Mouse (Mus musculus): ENCODE data around the gene Fdps. TPM values are rescaled to one million over a fixed set of nuclear protein-coding genes. Genes with fewer than 3 reads are reported as not detected.

Fdps gene
- polyA plus RNA-seq, 1 experiment from 2014 or later = 326 TPM

DNA sequence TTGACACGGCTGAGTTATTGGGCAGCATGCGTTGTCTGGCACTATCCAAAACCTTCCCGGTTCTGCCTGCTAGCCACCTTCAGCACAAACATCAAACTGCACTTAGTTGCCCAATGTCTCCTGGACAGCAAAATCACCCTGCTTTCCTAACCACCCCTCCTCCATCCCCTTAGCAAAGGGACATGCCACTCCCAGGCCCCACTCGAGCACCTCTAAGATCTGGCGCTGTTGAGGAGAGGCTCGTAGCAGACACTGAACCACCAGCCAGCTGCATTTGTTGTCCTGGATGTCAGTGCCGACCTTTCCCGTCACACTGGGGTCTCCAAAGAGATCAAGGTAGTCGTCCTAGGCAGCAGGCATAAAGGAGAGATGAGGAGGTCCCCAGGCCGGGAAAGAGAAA, 7.7 kb downstream of the Fdps start:
- WGBS = 84% methylated on average over 10 of the region's 10 CpGs
- Histone ChIP-seq H3K9me3 (ENCODE audit: control insufficient read depth, low read length) (no peaks in the 10 kb centered on the region), H3K9ac (ENCODE audit: low read length) (no peak overlapping the region), H3K27ac (replicated peaks; ENCODE audit: low read depth, low read length) (no peak overlapping the region), H3K27me3 (ENCODE audit: control insufficient read depth, insufficient read depth, low read length) (peaks cover 16% of the 10 kb centered on the region), H3K36me3 (ENCODE audit: control insufficient read depth, insufficient read depth, low read length) (peaks cover 6% of the 10 kb centered on the region; the same call in 1 of the 2 replicates), H3K4me2 (ENCODE audit: low read depth, severe bottlenecking) (no peak overlapping the region), H3K4me3 (ENCODE audit: low read depth, low read length) (no peak overlapping the region), H3K4me1 (ENCODE audit: control insufficient read depth, insufficient read depth, low read length) (peaks cover 18% of the 10 kb centered on the region)
- no peak for ATAC-seq (ENCODE audit: insufficient number of reproducible peaks, low FRiP score, low TSS enrichment, low read depth)
- DNase-seq (ENCODE audit: low spot score) = no peak

DNA sequence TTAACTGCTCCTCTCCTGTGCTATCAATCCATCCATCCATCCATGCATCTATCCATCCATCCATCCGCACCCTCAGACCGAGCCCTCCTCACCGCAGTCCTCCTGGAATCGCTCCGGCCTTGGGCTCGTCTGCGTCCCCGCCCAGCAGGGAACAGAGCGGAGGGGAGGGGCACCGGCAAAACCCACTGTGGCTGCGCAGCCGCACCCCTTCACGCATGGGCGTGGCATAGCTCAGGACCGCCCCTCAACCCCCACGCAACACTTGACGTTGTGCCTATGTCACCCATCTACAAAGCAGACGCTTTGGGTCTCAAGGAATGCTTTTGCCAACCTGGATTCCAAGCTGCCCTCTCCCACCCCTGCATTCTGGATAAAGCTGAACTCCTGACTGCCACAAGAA, 8.6 kb downstream of the Fdps start, which contains the start of gene Rusc1:
Gene Rusc1 (minus strand): TSS at position 137 of the 400 bp plus-strand sequence.
- H3K27ac ChIP-seq (replicated peaks; ENCODE audit: low read depth, low read length) = no peak within 1 kb of the TSS

DNA sequence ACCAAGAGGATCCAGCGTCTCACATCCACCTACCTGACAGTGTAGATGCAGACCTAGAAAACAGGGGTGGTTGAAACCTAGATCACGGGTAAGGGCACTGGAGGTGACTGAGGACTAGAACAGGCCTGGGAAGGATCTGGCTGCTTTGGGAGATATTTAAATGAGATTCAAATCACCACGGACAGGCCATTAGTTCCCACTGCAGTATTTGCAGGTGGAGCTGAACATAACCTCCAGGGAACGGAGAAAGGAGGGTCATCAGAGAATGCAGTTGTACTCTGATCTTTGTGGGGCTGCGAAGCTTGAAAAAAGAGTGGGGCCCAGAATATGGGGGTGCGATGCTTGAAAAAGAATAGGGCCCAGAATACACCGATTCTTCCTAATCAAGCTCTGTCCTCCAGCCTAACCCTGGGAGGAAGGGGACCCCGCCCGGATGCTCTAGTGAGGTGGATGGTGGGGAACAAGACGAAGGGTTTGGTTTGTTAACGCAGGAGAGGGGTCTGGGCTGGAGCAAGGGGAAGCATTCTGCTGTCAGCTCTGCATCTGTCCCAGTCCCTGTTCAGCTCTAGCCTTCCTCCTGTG, 9.2 kb downstream of the Fdps start:
- H3K27me3 ChIP-seq (ENCODE audit: control insufficient read depth, insufficient read depth, low read length) = peaks cover 18% of the 10 kb centered on the region
- peak overlapping the region; percentile 19 for H3K4me3 ChIP-seq (ENCODE audit: low read depth, low read length)
- no peaks in the 10 kb centered on the region; the same call in 1 of the 2 replicates for H3K36me3 ChIP-seq (ENCODE audit: control insufficient read depth, insufficient read depth, low read length)
- peaks cover 28% of the 10 kb centered on the region for H3K4me1 ChIP-seq (ENCODE audit: control insufficient read depth, insufficient read depth, low read length)
- H3K4me2 ChIP-seq (ENCODE audit: low read depth, severe bottlenecking) = peak overlapping the region; percentile 50
- H3K9me3 ChIP-seq (ENCODE audit: control insufficient read depth, low read length) = no peaks in the 10 kb centered on the region
- DNase-seq (ENCODE audit: low spot score) (no peak), ATAC-seq (ENCODE audit: insufficient number of reproducible peaks, low FRiP score, low TSS enrichment, low read depth) (no peak)
- WGBS = 16% methylated on average over 11 of the region's 11 CpGs
- no peak overlapping the region for H3K9ac ChIP-seq (ENCODE audit: low read length)
- no peak overlapping the region for H3K27ac ChIP-seq (replicated peaks; ENCODE audit: low read depth, low read length)

More for the DNA sequence above, 8.6 kb downstream of the Fdps start, which contains the start of gene Rusc1:
- peak; percentile 13; the same call in 1 of the 2 replicates for ATAC-seq (ENCODE audit: insufficient number of reproducible peaks, low FRiP score, low TSS enrichment, low read depth)
- Histone ChIP-seq H3K9me3 (ENCODE audit: control insufficient read depth, low read length) (no peaks in the 10 kb centered on the region), H3K4me2 (ENCODE audit: low read depth, severe bottlenecking) (peak within 1 kb of the TSS; percentile 50), H3K27me3 (ENCODE audit: control insufficient read depth, insufficient read depth, low read length) (peaks cover 18% of the 10 kb centered on the region), H3K4me1 (ENCODE audit: control insufficient read depth, insufficient read depth, low read length) (peaks cover 25% of the 10 kb centered on the region), H3K36me3 (ENCODE audit: control insufficient read depth, insufficient read depth, low read length) (peaks cover 2% of the 10 kb centered on the region; the same call in 1 of the 2 replicates), H3K4me3 (ENCODE audit: low read depth, low read length) (peak within 1 kb of the TSS; percentile 19), H3K9ac (ENCODE audit: low read length) (0 out of 2 replicates have a peak within 1 kb of the TSS, but pooled peaks have one; percentile 12)
- DNase-seq (ENCODE audit: low spot score) = peak; percentile 86
- WGBS = 2% methylated on average over 18 of the region's 18 CpGs

DNA sequence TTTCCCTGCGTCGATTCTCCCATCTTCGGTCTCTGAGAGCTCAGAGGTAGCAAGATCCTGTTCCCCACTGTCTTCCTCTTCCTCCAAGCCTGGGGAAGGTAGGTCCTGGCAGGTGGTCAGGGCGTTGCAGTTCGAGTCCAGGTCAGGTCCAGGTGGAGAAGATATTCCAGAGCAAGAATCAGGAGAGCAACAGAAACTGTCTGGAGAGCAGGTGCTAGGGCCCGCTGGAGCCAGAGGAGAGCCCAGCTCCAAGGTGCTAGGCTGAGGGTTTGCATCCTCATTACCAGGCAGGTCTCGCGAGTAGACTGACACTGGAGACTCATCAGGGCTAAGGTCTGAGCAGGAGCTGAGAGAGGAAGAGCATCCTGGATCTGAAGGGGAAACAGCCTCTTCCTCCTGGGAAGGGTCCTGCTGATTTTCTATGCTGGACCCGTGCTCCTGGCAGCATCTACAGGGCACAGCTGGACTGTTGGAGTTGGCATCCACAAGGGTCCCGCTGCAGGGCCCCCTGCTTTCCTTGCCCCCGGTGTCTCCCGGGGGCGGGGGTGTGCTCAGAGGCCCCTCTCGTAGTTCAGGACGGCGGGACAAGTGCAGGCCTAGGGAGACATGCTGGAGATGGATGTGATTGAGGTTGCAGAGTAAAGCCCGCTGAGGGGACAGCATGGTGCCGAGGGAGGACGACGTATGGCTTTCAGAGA, 9.8 kb downstream of the Fdps start:
- H3K4me1 ChIP-seq (ENCODE audit: control insufficient read depth, insufficient read depth, low read length) = peaks cover 29% of the 10 kb centered on the region
- 6% methylated on average over 20 of the region's 20 CpGs for WGBS
- peak; percentile 36 for DNase-seq (ENCODE audit: low spot score)
- H3K27ac ChIP-seq (replicated peaks; ENCODE audit: low read depth, low read length) = no peak overlapping the region
- no peaks in the 10 kb centered on the region for H3K9me3 ChIP-seq (ENCODE audit: control insufficient read depth, low read length)
- no peak for ATAC-seq (ENCODE audit: insufficient number of reproducible peaks, low FRiP score, low TSS enrichment, low read depth)
- H3K27me3 ChIP-seq (ENCODE audit: control insufficient read depth, insufficient read depth, low read length) = peaks cover 18% of the 10 kb centered on the region
- no peaks in the 10 kb centered on the region; the same call in 1 of the 2 replicates for H3K36me3 ChIP-seq (ENCODE audit: control insufficient read depth, insufficient read depth, low read length)
- H3K4me3 ChIP-seq (ENCODE audit: low read depth, low read length) = peak overlapping the region; percentile 61
- peak overlapping the region; percentile 87 for H3K4me2 ChIP-seq (ENCODE audit: low read depth, severe bottlenecking)
- H3K9ac ChIP-seq (ENCODE audit: low read length) = no peak overlapping the region

DNA sequence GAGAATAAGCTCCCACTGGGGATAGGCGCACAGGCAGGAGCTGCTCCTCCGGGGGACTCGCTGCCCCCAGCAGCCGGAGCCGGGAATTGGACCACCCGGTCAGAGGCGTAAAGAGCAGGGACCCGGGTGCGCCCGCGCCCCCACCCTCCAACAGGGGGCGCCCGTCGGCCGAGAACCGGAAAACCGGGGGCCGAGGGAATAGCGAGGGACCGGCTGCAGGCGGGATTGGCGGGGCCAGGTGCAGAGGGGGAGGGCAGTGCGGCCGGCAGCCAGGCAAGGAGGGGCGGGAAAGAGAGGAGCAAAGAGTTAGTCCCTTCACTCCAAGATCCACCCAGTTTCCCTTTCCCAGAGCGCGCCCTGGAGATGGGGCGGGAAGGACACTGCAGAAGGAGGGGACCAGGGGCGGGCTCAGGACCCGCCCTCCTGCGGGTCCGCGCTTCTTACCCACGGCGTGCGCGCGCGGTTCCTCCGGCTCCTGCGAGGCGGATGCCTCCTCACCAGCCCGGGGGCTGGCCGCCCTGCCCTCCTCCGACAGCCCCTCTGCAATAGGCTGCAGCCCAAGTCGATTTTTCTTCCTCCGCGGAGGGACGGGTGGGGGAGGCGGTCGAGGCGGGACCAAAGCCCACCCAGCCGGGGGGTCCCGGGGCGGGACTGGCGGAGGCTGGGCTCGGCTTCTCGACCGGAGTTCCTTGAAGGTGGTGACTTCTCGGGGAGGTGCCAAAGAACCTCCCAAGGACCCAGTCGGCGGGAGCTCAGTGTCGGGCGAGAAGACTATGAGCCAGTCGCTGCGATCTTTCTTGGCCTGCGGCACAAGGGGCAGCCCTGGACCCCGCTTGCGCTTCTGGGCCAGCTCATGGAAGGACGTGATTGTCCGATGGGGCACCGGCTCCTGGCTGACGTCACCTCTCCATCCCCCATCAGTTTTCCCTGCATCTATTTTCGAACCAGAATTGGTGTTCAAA, 10.8 kb downstream of the Fdps start:
- Histone ChIP-seq H3K4me2 (ENCODE audit: low read depth, severe bottlenecking) (peak overlapping the region; percentile 87), H3K4me3 (ENCODE audit: low read depth, low read length) (peak overlapping the region; percentile 61), H3K4me1 (ENCODE audit: control insufficient read depth, insufficient read depth, low read length) (peaks cover 29% of the 10 kb centered on the region), H3K27me3 (ENCODE audit: control insufficient read depth, insufficient read depth, low read length) (peaks cover 18% of the 10 kb centered on the region), H3K36me3 (ENCODE audit: control insufficient read depth, insufficient read depth, low read length) (no peaks in the 10 kb centered on the region; the same call in 1 of the 2 replicates), H3K9me3 (ENCODE audit: control insufficient read depth, low read length) (no peaks in the 10 kb centered on the region), H3K27ac (replicated peaks; ENCODE audit: low read depth, low read length) (no peak overlapping the region), H3K9ac (ENCODE audit: low read length) (peak overlapping the region; percentile 64)
- ATAC-seq (ENCODE audit: insufficient number of reproducible peaks, low FRiP score, low TSS enrichment, low read depth) (peak; percentile 65), DNase-seq (ENCODE audit: low spot score) (peak; percentile 90)
- under 1% methylated on average over 72 of the region's 74 CpGs for WGBS

DNA sequence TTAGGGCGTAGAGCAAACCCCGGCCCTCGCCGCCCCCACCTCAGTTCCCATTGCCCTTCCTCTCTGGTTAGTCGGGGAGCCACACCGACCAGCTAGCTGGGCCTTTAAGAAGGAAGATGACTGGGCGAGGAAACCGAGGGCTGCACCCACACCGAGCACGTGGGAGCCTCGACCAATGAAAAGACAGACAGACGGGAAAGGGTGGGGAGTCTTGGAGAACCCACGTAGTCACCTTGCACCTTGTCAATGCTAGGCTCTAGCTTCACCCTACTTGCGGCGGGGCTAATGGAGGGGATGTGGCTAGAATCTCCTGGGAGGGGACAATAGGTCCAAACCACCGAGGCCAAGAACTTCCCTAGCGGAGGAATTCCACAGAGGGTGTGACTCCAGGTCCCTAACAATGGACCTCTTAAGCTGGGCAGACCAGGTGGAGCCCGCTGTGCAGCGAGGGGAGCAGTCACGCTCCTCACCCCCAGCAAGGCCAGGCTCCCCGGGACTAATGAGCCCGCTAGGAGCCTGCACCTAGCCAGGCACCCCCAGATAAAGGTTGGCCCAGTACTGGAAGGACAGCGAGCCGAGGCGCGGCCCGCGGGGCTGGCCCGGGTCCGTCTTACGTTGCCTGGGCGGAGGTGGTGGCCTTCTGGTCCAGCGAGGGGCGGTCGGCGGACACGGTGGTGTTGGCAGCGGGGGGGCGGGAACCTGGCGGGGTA, 11.7 kb downstream of the Fdps start:
- peaks cover 29% of the 10 kb centered on the region for H3K4me1 ChIP-seq (ENCODE audit: control insufficient read depth, insufficient read depth, low read length)
- 1% methylated on average over 40 of the region's 40 CpGs for WGBS
- no peaks in the 10 kb centered on the region for H3K9me3 ChIP-seq (ENCODE audit: control insufficient read depth, low read length)
- no peak overlapping the region for H3K27ac ChIP-seq (replicated peaks; ENCODE audit: low read depth, low read length)
- peak; percentile 84 for DNase-seq (ENCODE audit: low spot score)
- H3K4me3 ChIP-seq (ENCODE audit: low read depth, low read length) = peak overlapping the region; percentile 61
- ATAC-seq (ENCODE audit: insufficient number of reproducible peaks, low FRiP score, low TSS enrichment, low read depth) = peak; percentile 76
- H3K36me3 ChIP-seq (ENCODE audit: control insufficient read depth, insufficient read depth, low read length) = no peaks in the 10 kb centered on the region; the same call in 1 of the 2 replicates
- peaks cover 18% of the 10 kb centered on the region for H3K27me3 ChIP-seq (ENCODE audit: control insufficient read depth, insufficient read depth, low read length)
- H3K4me2 ChIP-seq (ENCODE audit: low read depth, severe bottlenecking) = peak overlapping the region; percentile 87
- peak overlapping the region; percentile 64 for H3K9ac ChIP-seq (ENCODE audit: low read length)

DNA sequence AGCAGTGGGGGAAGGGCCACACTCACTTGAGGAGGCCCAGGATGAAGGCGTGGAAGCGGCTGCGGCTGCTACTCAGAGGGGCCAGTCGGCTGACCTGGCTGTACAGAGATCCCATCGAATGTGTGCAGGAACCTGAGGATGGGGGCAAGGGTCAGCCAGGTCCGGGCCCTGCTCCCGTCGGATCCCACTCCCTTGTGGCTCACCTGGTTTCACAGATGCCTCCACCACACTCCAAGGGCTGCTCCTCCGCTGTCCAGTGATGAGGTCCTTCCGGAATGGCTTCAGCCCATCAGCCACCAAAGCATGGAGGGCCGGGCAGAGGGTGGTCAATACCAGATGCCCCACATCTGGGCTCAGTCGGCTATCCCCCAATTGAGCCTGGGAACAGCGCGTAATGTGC, 12.8 kb downstream of the Fdps start:
- Histone ChIP-seq H3K36me3 (ENCODE audit: control insufficient read depth, insufficient read depth, low read length) (no peaks in the 10 kb centered on the region; the same call in 1 of the 2 replicates), H3K4me3 (ENCODE audit: low read depth, low read length) (no peak overlapping the region), H3K4me2 (ENCODE audit: low read depth, severe bottlenecking) (peak overlapping the region; percentile 87), H3K9me3 (ENCODE audit: control insufficient read depth, low read length) (no peaks in the 10 kb centered on the region), H3K9ac (ENCODE audit: low read length) (no peak overlapping the region), H3K27ac (replicated peaks; ENCODE audit: low read depth, low read length) (no peak overlapping the region; the same call in 1 of the 2 replicates), H3K4me1 (ENCODE audit: control insufficient read depth, insufficient read depth, low read length) (peaks cover 29% of the 10 kb centered on the region), H3K27me3 (ENCODE audit: control insufficient read depth, insufficient read depth, low read length) (peaks cover 18% of the 10 kb centered on the region)
- DNase-seq (ENCODE audit: low spot score) (no peak), ATAC-seq (ENCODE audit: insufficient number of reproducible peaks, low FRiP score, low TSS enrichment, low read depth) (no peak)
- 55% methylated on average over 14 of the region's 14 CpGs for WGBS
